Mouse (Mus musculus) olfactory bulb, adult 2 months (tissue): Measurements from ENCODE around the gene Pabpc5.

ENCODE experiments used
- CTCF ChIP-seq: fragments of 200-500 bp; IDR thresholded peaks from 2 replicates; pipeline ENCODE4 v1.5.1; 2012; ENCODE audit warnings: low read depth, mild to moderate bottlenecking, low read length, moderate library complexity; ENCODE audit not compliant: insufficient read depth
- POLR2A ChIP-seq: fragments of 200-500 bp; IDR thresholded peaks from 2 replicates; pipeline ENCODE4 v1.6.1; 2012; ENCODE audit warnings: mild to moderate bottlenecking, low read depth, low read length, moderate library complexity; ENCODE audit not compliant: insufficient read depth

DNA sequence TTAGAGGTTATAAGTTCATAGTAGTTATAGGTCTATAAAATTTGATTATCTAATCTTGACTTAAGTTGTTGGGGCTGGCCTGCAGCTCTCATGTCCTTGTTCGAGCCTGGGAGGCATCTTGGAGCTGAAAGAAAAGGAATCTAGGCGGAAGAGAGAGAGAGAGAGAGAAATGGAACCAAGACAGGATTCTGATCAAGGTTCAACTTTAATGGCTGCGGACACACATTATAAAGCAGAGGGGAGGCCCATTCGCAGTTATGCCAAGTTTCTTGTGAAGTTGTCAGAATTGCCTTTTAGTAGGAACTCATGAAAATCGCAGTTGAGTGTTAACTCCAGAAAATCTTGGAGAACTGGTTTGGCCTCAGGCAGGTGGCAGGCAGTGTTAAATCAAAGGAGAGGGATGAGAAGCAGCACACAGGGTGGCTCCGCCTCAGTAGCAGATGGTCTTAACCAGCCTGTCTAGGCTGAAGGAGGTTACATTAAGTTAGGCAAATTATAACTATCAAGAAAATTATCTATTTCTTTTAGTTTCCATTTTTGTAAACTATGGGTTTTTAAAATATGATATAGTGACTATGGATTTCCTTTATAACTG lies 38.6 kb upstream of the Pabpc5 start:
- TF ChIP-seq CTCF (no peak), POLR2A (no peak)
